Mouse (Mus musculus) heart, adult 8-10 months (tissue): ENCODE results near the gene Als2cr12. TPM values are rescaled to one million over a fixed set of nuclear protein-coding genes. Genes with fewer than 3 reads are reported as not detected.
"Not testable (repeated sequence)": the region's sequence is repeated elsewhere in the genome, so short reads cannot be mapped to it uniquely, and the experiment has no call there.

Experiments used
- DNase-seq: peaks from one replicate; pipeline ENCODE4 v3.0.0; 2022; ENCODE audit warnings: low spot score
- total RNA-seq, 4 experiments: library from RNA; stranded (reverse); gene quantifications; 2 replicates each; pipeline ENCODE4 v1.2.4; 2022

Gene Als2cr12
- total RNA-seq, 4 experiments from 2014 or later = not detected

GRCm38 (mm10) chr1:58719356-58719945 lies 23.7 kb upstream of the Als2cr12 start:
- DNase-seq = no peak

- no peak for DNase-seq
Measured at GRCm38 (mm10) chr1:58717589-58718270, 21.9 kb upstream of the Als2cr12 start.

GRCm38 (mm10) chr1:58716883-58717220 lies 21.1 kb upstream of the Als2cr12 start:
- no peak for DNase-seq

GRCm38 (mm10) chr1:58716162-58716882 lies 20.5 kb upstream of the Als2cr12 start:
- no peak for DNase-seq

GRCm38 (mm10) chr1:58715536-58715935 lies 19.7 kb upstream of the Als2cr12 start:
- no peak for DNase-seq

- no peak for DNase-seq
Measured at GRCm38 (mm10) chr1:58714361-58714760, 18.6 kb upstream of the Als2cr12 start.

- peak; percentile 82 for DNase-seq
Measured at GRCm38 (mm10) chr1:58713893-58714231, 18.1 kb upstream of the Als2cr12 start.

- peak; percentile 85 for DNase-seq
Measured at GRCm38 (mm10) chr1:58713081-58713892, 17.5 kb upstream of the Als2cr12 start.

- DNase-seq = peak; percentile 81
Measured at GRCm38 (mm10) chr1:58712076-58713061, 16.6 kb upstream of the Als2cr12 start.

GRCm38 (mm10) chr1:58711365-58712016 lies 15.7 kb upstream of the Als2cr12 start, which contains the start of gene Cflar:
Gene Cflar, plus strand, starts transcription at chr1:58711508.
- peak; percentile 79 for DNase-seq

GRCm38 (mm10) chr1:58710711-58711364 lies 15.0 kb upstream of the Als2cr12 start:
- DNase-seq = no peak

GRCm38 (mm10) chr1:58710043-58710442 lies 14.3 kb upstream of the Als2cr12 start:
- DNase-seq = not testable (repeated sequence)

- DNase-seq = not testable (repeated sequence)
Measured at GRCm38 (mm10) chr1:58700580-58701162, 4.9 kb upstream of the Als2cr12 start.

GRCm38 (mm10) chr1:58699988-58700387 lies 4.2 kb upstream of the Als2cr12 start:
- no peak for DNase-seq

- no peak for DNase-seq
Measured at GRCm38 (mm10) chr1:58698781-58699180, 3.0 kb upstream of the Als2cr12 start.

- not testable (repeated sequence) for DNase-seq
Measured at GRCm38 (mm10) chr1:58697607-58698006, 1.8 kb upstream of the Als2cr12 start.

GRCm38 (mm10) chr1:58693696-58694095 lies 2.1 kb downstream of the Als2cr12 start:
- no peak for DNase-seq

- DNase-seq = not testable (repeated sequence)
Measured at GRCm38 (mm10) chr1:58691718-58692117, 4.1 kb downstream of the Als2cr12 start.

GRCm38 (mm10) chr1:58690834-58691488 lies 4.8 kb downstream of the Als2cr12 start:
- DNase-seq = not testable (repeated sequence)
